Mouse (Mus musculus) cerebellum, postnatal 10 days (tissue): Measurements from ENCODE around the gene Dstyk.

ENCODE experiments used
- DNase-seq, 2 experiments: peaks; one replicate each; pipeline ENCODE4 v3.0.0; 2021; ENCODE audit warnings: mixed read lengths in 2 of 2

Dstyk gene

GRCm38 (mm10) chr1:132388813-132389803, 28.2 kb upstream of the Dstyk start:
- peak in 1 of 2 experiments; percentile 26 for DNase-seq

- peak; percentile 86 to 90 for DNase-seq
These were observed 27.3 kb upstream of the Dstyk start for GRCm38 (mm10) chr1:132389886-132390585.

GRCm38 (mm10) chr1:132390691-132391579, 26.4 kb upstream of the Dstyk start, which contains the start of gene Tmcc2:
Gene Tmcc2, minus strand, starts transcription at chr1:132391281.
- DNase-seq: peak; percentile 76 to 79

DNA sequence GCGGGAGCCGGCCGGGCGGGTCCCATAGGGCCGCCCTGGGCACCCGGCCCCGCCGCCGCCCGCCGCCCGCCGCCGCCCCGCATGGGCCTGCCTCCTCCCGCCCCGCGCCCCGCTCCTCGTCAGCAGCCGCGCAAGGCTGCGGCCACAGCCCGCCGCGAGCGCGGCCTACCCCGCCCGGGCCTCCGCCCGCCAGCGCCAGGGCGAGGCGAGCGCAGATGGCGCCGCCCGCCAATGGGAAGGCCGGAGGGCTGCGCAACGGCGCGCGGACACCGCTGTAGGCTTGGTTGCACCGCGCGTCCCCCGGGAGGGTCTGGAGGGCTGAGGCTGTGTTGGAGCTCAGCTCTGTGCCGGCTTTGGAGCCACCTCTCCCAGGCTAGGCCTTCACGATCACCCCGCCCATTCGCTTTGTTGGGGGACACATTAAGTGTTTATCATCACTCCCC, 25.8 kb upstream of the Dstyk start:
- peak; percentile 93 to 97 for DNase-seq

DNA sequence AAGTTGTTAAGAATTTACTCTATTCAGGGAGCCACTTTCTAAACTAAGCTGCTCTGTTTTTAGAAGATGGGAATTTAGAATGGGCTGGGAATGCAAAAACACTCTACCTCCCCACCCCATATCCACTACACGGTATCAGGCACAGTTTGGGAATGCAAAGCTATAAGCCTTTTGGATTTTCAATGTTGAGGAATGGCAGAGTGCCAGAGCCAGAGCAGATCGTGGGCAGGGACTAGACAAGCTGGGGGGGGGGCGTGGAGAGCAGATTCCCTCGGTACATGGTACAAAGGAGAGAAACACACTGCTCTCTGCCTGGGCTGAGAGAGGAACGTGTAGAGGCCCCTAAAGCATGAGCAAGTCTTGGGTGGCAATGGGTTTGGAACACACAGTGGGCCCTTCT, 24.5 kb upstream of the Dstyk start:
- no peak for DNase-seq

DNA sequence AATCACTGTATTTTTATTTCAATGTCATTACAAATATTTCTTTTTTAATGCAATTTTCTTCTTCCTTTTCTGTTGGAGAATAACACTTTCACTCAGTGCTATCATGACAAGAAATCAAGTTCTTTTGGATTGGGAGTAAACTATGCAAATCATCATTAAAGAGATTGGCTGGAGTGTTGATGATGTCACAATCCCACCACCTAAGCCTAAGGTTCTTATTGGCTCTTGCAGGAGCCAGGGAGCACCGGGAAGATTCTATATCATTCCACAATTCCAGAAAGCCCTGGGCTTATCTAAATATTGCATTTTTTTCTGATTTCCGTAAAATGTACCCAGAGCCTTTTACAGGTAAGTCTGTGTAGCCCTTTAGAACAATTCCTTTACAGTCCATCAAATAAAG, 20.6 kb upstream of the Dstyk start:
- DNase-seq: no peak

DNA sequence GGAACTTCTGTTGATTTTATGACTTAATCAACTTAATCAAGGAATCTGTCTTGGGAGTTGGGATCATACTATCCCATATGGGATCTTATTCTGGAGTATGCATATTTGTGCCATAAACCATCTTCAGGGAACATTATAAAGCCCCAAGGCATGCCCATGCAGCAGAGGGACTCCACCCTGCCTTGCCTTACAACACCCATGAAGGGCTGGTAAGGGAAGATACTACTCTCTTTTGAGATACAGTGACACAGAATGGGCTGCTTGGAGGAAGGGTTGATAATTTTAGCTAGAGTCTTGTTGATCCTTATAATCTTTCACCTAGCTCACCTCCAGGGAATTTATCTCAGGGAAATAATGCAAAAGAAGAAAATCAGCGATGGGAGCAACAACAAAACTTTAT, 16.8 kb upstream of the Dstyk start:
- DNase-seq: no peak

DNA sequence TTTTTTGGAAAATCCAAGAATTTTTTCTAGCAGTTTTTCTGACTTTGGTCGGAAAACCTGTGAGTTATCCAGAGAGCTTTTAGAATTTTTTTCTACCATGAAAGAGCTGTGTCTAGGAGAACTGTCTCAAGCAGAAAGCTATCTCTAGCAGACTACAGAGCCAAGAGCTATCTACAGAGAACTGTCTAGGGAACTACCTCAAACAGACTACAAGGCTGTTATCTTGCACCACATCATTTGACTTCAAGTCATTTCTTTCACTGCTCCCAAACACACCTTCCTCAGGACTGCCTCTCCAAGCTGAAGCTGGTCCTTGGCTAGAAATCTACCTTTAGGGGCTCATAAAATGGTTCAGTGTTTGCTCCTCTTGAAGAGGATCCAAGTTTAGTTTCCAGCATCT, 15.5 kb upstream of the Dstyk start:
- no peak for DNase-seq

DNA sequence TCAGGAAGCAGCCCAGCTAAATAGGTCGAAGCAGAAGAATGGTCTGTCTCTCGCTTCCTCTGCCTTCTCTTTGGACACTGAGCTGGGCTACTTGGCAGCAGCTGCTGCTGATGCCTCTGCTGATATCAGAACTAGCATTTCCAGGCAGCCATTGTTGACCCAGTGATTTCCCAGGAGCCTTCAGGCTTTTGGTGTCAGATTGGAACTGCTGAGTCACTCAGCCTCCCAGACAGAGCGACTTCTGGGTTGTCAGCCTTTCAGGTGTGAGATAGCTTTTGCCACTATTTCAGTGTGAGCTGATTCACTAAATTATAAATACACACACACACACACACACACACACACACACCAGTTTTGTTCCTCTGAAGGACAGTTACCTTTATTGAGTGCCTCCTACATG, 6.7 kb upstream of the Dstyk start:
- DNase-seq: no peak

GRCm38 (mm10) chr1:132416244-132416942, 962 bp upstream of the Dstyk start:
- DNase-seq: peak in 1 of 2 experiments; percentile 22

DNA sequence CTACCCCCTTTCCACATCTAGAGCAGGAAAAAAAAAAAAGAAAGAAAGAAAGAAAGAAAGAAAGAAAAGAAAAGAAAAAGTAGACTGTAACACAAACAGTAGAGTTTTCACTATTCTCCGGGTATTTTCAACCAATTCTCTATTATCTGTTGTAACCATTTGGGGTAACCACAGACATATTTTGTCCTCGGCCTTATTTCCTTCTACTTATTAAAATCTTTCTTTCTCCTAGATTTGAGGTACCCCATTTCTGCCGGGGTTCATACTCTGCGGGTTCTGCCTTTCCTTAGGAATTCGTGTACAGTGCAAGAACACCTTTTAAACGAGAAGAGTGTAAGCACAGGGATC, 438 bp upstream of the Dstyk start:
- DNase-seq: no peak

- DNase-seq: peak in 1 of 2 experiments; percentile 14
These were observed 2.9 kb downstream of the Dstyk start for GRCm38 (mm10) chr1:132420206-132420605.

DNA sequence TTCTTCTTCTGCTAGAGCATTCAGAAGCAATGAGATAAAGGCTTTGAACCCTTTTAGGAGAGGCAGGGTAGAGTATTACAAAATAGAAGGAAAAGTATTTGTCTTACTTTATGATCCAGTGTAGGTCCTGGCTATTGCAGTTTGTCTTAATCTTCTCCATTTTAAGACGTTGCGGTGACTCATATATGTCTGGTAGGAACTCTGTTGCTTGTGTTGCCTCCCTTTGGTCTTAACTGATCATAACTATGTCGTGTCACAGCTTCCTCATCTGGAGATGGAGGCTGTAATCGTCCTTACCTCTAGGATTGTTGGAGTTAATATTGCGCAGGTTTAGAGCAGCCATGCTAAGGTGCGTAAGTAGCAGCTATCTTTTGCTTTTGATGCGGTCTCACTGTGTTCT, 3.3 kb downstream of the Dstyk start:
- no peak for DNase-seq

DNA sequence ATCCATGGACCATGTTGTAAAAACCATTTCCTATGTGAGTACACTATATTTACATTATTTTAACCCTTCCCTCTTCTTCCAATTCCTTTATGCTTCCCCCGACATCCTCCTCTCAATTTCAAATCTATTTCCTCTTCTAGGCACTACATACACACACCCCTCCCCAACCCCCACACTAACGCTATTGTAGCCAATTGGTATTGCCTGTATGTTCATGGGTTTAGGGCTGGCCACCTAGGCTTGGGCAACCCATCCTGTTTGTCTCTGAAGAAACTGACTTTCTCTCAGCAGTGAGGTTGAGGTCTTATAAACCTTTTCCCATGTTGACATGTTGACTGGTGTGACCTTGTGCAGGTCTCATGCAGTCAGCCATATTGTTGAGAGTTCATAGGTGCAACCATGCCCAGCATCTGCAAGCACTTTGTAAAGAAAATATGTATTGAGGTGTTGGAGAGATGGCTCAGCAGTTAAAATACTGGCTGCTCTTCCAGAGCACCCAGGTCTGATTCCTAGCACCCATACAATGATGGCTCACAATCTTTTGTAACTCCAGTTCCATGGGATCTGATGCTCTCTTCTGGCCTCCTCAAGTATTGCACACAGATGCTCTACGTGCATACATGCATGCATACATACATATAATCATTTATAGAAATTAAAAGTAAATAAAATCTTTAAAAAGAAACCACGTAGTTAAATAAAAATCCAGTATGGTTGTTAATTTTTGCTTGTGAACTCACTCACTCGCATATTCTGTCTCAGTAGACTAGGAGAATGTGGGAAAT, 5.7 kb downstream of the Dstyk start:
- DNase-seq: no peak

- peak; percentile 28 to 43 for DNase-seq
These were observed 8.2 kb downstream of the Dstyk start for GRCm38 (mm10) chr1:132425600-132425999.

GRCm38 (mm10) chr1:132430818-132431217, 13.5 kb downstream of the Dstyk start:
- peak; percentile 84 to 85 for DNase-seq

- peak; percentile 92 to 95 for DNase-seq
These were observed 14.4 kb downstream of the Dstyk start for GRCm38 (mm10) chr1:132431716-132432115.

- peak; percentile 71 to 78 for DNase-seq
These were observed 16.0 kb downstream of the Dstyk start for GRCm38 (mm10) chr1:132433349-132433748.

DNA sequence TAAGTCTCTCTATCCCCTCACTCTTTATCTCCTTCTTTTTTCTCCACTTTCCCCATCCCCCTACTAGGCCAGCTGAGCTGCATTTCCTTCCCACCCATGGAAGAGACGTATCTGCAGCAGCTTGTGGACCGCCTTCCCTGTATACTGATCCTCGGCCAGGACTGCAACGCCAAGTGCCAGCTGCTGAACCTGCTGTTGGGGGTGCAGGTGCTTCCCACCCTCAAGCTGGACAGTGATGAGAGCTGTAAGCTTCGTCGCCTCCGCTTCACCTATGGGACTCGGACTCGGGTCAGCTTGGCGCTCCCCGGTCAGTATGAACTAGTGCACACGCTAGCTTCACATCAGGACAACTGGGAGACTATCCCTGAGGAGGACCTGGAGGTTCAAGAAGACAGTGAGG, 16.7 kb downstream of the Dstyk start:
- DNase-seq: peak; percentile 62 to 63

- DNase-seq: peak in 1 of 2 experiments; percentile 18
These were observed 19.1 kb downstream of the Dstyk start for GRCm38 (mm10) chr1:132436320-132436958.

- DNase-seq: no peak
These were observed 19.6 kb downstream of the Dstyk start for GRCm38 (mm10) chr1:132436960-132437359.
